Mouse (Mus musculus) right cerebral cortex, adult 18-20 months (tissue): ENCODE results near the gene Galnt3.
A peak's percentile ranks its signal among the peaks of the same experiment; 100 is the strongest.

Experiments used
- DNase-seq: peaks from one replicate; pipeline ENCODE4 v3.0.0; 2022; ENCODE audit warnings: mixed read lengths

Gene Galnt3

GRCm38 (mm10) chr2:66103740-66104436 lies 20.9 kb downstream of the Galnt3 start:
- DNase-seq = no peak

GRCm38 (mm10) chr2:66101686-66102304 lies 23.0 kb downstream of the Galnt3 start:
- DNase-seq = no peak

GRCm38 (mm10) chr2:66100671-66101351 lies 24.0 kb downstream of the Galnt3 start:
- no peak for DNase-seq

GRCm38 (mm10) chr2:66100239-66100638 lies 24.6 kb downstream of the Galnt3 start:
- DNase-seq = no peak

GRCm38 (mm10) chr2:66094622-66095181 lies 30.1 kb downstream of the Galnt3 start:
- DNase-seq = no peak

GRCm38 (mm10) chr2:66091296-66091695 lies 33.5 kb downstream of the Galnt3 start:
- DNase-seq = no peak

GRCm38 (mm10) chr2:66081876-66082275 lies 42.9 kb downstream of the Galnt3 start:
- DNase-seq = no peak

GRCm38 (mm10) chr2:66080731-66081130 lies 44.1 kb downstream of the Galnt3 start:
- no peak for DNase-seq

- no peak for DNase-seq
These were observed 55.3 kb downstream of the Galnt3 start for GRCm38 (mm10) chr2:66069454-66069853.

- DNase-seq = no peak
These were observed 61.5 kb downstream of the Galnt3 start for GRCm38 (mm10) chr2:66063291-66063690.

GRCm38 (mm10) chr2:66044405-66045089 lies 80.2 kb downstream of the Galnt3 start:
- no peak for DNase-seq

GRCm38 (mm10) chr2:66043441-66044404 lies 81.1 kb downstream of the Galnt3 start:
- DNase-seq = no peak

- peak; percentile 75 for DNase-seq
These were observed 82.8 kb downstream of the Galnt3 start for GRCm38 (mm10) chr2:66041917-66042419.

- DNase-seq = no peak
These were observed 83.4 kb downstream of the Galnt3 start for GRCm38 (mm10) chr2:66041203-66041916.

GRCm38 (mm10) chr2:66040611-66041010 lies 84.2 kb downstream of the Galnt3 start:
- no peak for DNase-seq

- peak; percentile 44 for DNase-seq
These were observed 89.7 kb downstream of the Galnt3 start for GRCm38 (mm10) chr2:66034907-66035679.
